Mouse (Mus musculus) c-Kit-positive CD71-positive TER-119-negative erythroid progenitor cells, embryonic 14.5 days (primary cell): ENCODE results near the gene Gtf3c4.
A peak's percentile ranks its signal among the peaks of the same experiment; 100 is the strongest.

Source experiments
- DNase-seq: peaks from one replicate; pipeline ENCODE4 v3.0.0-alpha.2; 2013; ENCODE audit warnings: low read depth

Gtf3c4 gene

DNA sequence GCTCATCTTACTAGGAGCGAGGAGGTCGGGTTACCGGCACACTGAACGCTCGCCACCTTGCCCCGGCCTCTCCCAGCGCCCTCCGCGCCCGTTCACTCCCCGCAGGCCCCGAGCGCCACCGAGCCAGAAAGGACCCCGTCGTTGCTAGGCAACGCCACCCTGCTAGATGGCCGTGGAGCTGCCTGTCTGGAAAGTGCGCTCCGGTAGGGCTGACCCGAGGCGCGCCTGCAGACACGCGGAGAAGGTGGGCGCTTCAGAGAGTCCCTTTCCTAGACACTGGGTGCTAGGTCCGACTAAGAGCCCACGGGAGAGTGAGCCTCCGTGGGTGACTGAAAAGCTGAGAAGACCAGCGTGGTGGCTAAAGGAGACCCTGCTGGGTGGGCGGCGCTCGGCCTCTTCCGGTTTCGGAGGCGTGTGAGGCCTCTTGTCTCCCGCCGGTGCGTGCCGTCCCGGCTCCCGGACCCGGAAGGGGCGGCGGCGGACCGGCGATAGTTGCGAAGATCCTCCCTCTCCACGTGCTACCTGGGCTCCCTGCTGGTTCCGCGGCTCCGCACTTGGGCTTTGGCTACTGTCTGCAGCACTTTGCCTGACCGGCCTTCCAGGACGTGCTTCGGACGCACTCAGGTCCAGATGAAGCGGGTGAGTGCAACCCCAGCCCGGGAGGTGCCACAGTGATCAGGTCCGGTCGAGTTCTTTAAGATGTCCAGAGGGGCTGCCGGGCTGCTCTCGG lies at the start of gene Gtf3c4, which contains the start of gene Ddx31:
Gene Gtf3c4, minus strand, starts transcription at position 139 of the 730 bp plus-strand sequence.
Gene Ddx31, plus strand, starts transcription at position 185 of the 730 bp plus-strand sequence.
- peak; percentile 88 for DNase-seq

DNA sequence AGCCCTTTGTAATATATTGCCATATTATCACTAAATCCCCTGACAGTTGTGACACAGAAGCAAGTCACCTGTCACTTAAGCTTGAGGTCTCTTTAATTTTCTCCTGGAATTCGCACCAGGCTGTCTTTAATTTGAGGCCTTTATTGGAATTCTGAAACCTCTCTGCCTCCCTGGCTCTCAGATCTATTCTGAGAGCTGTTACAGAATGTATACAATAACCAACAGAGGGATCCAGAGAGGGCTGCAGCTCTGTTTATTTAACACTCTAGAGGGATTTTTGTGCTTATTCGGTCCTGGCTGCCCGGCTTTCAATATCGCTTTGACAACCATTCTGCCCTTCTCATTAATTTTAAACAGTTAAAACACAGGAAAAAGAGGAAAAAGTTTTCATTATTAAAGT lies 44.8 kb upstream of the Gtf3c4 start:
- no peak for DNase-seq

DNA sequence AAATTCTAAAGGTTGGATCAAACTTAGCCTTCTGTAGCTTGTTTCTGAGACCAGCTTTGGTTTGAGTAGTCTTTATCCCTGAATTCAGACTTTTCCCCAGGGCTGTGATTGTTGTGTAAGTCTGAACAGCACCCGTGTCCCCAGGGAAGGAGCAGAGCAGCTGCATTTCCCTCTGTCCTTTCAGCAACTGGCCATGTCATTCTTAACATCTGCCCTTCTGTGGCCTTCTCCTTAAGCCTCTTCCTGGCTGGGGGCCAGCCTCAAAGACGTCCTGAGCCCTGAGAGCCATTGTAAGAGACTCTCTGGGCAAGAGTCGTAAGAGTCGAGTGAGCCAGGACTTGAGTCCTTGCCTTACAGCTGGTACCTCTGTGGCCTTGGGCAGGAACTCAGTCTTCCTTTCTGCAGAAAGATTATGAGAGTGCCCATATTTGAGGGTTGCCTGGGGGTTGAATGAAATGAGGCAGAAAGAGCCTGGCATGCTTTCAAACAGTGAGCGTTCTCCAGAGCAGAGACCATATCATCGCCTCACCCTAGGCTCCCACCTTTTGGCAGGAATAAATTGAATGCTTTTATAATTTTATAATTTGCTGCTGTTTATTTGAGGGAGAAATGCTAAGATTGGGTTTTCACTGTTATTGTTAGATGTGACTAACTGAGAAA lies 42.8 kb upstream of the Gtf3c4 start:
- no peak for DNase-seq

DNA sequence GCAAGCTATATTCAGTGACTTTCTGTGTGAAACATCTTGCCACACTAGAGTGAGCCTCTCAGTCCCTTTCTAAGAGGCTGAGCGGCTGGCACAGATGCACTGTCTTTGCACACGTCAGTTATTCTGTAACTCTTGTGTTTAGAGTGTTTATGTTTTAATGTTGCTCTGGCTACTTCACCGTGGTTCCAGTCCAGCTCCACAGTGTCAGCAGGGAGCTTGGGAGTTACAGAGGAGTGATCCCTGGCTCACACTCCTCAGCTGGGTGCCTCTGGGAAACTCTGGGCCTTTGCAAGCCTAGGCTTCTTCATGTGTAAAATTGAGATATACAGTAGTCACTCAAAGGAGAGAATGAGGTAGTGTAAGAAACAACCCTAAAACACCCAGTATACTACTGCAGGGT lies 41.9 kb upstream of the Gtf3c4 start:
- DNase-seq = no peak

DNA sequence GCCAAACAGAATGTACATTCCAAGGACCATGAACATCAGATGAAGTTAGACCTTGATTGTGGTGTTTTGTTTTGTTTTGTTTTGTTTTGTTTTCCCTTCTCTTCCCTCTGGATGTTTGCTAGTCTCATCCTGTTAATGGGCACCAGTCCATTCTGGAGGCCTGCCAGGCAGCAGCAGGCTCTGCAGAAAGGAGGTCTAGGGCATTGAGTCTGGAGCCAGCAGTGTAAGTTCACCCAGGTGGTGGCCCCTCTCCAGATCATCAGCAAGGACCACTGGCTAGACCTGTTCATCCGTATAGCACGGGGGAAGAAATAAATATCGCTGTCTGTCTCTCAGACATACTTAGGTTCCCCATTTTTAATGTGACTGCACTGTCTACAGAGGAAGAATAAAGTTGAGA lies 41.1 kb upstream of the Gtf3c4 start:
- DNase-seq = no peak

DNA sequence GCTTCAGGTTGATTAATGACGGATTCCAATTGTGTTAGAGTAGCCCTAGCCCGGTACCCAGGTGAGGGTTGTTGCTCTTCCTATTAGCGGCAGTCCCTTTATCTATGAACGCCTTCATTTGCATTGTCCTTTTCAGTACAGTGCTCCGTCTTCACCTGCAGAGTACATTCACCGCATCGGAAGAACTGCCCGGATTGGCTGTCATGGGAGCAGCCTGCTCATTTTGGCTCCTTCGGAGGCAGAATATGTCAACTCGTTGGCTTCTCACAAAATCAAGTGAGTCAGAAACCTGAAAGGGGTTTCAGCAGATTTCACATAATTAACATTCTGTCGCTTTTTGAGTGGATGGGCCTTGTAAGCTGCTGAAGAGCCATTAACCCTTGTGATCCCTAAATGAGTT lies 35.4 kb upstream of the Gtf3c4 start:
- no peak for DNase-seq

DNA sequence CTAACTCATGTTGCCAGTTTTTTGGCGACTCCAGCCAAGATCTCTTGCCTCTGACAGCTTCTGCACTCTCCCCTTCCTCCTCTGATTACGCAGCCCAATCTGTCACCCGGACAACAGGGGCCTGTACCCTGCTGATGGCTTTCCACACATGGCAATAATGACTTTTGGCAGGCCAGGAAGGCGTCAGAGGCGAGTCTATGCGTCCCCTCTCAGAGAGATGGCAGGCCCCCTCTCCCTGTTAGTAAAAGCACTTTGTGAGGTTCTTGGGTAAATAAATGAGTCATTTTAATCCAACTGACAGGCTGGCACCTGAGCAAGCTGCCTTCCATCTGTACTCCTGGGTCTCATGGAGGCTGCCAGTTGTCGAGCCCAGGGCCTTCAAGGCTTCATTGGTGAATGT lies 27.3 kb upstream of the Gtf3c4 start:
- no peak for DNase-seq

DNA sequence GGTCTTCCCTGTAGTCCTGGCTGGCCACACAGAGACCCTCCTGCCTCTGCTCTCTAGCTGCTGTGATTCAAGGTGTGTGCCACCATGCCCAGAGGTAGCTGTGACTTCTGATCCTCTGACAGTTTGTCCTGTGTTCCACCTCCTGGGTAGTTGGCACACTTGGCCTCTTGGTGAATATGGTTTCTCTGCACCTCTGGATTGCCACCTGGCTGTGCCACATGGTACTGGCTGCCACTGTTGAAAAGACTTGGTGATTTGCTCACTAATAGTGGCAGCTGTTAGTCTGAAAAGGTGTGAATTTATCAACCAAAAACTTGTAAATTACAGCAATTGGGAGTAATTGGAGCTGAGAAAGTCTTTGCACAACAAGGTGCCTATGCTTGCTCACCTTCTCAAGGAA lies 23.7 kb upstream of the Gtf3c4 start:
- DNase-seq = no peak

DNA sequence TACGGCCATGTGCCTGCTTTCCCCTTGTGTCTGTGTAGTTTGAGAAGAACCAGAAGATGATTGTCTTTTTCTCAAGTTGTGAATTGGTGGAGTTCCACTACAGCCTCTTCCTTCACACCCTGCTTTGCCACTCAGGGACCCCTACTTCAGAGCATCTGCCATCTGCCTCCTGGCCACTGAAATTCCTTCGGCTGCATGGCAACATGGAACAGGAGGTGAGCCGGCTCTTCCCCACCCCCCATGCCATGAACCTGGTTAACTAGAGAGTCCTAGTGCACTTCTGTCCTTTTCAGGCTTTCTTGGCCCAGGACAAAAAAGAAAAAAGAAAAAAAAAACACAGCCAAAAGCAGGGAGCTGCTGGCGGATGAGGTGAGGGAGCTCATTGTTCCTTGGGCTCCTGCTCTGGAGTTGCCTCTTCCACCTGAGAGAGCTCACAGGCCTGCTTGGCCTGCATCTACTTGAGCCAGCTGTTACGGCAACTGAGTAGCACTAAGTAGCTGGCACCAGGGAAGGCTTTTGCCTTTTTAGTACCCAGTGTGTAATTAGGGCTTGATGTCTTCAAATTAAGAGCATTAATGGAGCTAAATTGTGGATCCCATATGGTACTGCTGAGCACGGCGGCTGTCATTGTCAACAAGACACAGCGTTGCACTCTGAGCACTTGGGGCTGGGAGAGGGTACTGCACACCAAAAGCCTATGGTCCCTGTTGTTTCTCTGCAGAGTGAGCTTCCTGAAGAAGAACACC lies 20.7 kb upstream of the Gtf3c4 start:
- no peak for DNase-seq

DNA sequence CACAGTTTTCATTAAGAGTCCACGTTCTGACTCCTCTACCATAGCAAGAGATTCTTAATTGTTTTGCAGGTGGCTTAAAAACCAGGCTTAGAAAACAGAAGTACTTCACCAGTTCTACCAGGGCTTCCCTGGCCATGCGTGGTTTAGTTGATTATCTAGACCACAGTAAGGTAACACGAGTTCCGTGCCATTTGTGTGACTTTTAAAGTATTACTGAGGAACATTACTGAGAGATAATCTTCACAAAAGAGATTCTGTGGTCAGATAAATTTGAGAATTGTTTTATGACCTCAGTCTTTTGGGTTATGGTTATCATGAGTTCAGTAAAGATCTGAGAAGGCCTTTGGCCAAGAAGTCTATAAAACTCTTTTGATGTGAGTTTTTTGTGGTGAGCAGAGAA lies 19.1 kb upstream of the Gtf3c4 start:
- no peak for DNase-seq

DNA sequence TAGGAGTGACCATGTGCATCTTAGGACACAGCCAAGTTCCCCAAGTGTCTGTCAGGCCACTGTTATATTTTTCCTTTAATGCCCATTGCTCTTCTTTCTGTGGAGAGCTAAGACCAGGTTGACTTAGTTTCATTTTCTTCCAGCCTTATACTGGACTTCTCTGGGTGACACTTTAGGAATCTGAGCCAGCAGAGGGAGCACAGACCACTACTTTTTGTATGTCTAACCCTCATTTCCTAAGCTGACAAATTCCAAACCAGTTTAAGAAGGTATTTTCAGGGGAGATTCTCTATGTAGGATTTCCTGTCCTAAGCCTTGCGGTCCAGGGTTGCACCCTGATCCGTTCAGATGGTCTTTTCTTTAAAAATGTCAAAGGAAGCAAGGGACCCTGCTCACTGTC lies 15.6 kb upstream of the Gtf3c4 start:
- DNase-seq = no peak

DNA sequence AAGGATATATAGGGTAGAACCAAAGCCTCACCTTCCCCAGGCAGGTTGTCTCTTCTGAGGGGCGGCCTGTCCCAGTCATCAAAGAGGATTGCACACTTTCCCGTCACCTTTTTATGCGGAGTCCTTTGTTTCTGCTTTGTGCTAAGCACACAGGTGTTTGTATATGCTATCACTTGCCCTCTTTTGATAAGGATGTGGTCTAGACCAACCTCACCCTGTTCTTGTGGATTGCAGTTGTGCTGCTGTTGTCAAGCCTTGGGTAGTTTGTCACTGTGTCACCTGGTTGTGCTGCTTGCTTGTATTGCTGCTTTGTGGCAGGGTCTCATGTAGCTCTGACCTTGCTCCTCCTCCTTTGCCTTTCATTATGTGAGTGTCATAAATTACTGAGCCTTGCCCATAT lies 12.4 kb upstream of the Gtf3c4 start:
- DNase-seq = no peak

DNA sequence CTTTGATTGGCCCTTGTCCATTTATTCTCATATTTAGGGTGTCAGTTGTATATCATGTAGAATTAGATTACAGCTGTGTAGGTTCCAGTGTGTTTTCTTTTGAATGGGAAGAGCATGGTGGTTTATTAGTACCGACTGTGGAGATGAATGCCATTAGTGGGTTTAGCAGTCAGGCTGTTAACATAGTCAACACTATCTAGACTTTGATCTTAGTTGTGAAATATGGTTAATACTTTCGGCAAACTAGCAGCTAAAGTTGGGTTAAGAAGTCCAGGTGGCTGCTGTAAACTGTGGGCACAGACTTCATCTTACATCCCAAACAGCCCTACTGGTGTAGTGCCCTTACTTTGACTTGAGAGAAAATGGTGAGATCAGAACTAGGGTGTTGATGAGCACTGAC lies 8.7 kb upstream of the Gtf3c4 start:
- DNase-seq = no peak

DNA sequence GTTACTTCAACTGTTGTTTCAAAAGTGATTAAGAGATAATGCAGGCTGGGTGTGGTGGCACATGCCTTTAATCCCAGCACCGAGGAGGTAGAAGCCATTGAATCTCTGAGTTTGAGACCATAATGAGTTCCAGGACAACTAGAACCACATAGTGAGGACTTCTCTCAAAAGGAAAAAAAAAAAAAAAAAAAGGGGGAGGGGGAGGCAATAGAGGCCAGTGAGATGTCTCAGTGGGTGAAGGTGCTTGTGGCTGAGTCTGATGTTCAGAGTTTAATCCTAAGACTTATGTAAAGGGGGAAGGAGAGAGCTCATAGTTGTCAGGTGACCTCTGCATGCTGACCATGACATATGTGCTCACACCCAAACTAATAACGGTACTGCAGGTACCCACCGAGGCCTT lies 1.9 kb upstream of the Gtf3c4 start:
- DNase-seq = no peak

DNA sequence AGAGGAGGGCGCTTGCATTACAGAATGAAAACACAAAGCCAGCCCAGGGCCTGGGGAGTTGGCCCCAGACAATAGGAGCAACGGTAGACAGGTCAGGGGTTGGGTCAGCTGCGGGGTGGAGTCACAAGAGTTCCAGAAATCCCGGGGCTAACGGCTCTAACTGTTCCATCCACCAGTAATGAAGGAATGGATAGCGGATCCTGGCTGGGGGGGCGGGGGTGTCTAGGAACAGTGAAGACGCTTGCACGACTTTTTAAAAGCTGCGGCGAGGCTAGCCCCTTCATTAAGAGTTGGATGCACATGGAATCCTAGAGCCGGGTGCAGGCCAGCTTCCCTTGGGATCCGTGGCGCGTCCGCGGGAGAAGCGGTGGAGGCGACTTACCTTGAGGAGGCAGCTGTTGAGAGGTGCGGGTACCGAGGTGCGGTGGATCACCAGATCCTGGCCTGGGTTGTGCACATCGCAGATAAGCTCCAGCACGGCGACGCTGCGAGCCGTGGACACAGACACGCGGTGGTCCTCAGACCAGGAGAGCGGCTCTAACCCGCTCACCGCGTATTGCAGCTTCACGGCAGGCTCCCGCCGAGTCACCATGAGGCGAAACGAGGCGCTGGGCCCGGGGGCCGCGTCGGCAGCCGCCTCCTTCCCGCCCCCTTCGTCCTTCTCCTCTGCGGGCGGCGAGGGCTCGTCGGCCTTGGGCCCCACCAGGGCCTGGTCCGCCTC lies 499 bp downstream of the Gtf3c4 start:
- no peak for DNase-seq

DNA sequence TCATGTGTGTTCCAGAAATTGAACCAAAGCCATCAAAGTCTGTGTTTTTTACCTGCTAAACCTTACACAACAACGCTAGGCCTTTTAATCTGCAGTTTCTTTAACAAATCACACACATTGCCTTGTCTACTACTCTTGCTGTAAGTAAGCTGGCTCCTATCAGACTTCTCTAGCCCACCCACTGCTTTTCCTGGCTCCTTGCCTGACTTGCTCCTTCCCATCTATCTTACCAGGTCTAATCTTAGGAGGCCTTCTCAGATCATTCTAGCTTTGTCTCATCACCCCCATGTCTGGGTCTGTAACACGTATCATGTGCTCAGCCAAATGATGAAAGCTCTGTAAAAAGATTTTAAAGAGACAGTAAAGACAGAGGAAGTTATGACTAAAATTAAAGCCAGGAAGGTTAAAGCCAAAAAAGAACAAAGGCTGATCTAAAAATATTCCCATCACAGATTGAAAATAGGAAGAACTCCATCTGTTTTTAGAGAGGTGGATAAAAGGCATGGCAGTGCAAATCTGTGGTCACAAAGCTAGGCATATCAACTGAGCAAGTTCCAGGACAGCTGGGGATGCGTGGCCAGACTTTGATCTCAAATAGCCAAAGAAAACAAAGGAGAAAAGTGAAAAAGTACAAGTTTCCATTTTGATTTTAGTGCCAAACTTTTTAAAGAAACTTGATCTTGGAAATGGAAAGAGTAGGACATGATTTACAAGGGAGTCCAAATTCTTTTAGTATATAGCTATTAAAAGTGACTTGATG lies 3.8 kb downstream of the Gtf3c4 start:
- no peak for DNase-seq

DNA sequence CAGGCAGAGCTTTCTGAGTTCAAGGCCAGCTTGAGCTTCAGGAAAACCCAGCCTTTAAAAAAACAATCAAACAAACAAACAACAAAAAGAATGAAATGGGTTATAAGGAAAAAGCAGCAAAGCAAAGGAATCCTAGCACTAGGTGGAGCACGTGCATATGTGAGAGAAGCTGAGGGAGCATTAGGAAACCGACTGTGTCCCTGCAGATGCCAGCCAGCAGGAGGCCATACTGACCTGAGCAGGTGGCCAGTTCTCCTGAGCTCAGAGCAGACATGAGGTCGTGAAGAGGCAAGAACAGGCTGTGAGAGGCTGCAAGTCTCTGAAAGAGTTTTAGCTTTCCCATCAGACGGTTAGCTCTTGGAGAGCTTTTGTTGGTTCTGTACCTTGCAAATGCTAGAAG lies 10.9 kb downstream of the Gtf3c4 start:
- DNase-seq = no peak

DNA sequence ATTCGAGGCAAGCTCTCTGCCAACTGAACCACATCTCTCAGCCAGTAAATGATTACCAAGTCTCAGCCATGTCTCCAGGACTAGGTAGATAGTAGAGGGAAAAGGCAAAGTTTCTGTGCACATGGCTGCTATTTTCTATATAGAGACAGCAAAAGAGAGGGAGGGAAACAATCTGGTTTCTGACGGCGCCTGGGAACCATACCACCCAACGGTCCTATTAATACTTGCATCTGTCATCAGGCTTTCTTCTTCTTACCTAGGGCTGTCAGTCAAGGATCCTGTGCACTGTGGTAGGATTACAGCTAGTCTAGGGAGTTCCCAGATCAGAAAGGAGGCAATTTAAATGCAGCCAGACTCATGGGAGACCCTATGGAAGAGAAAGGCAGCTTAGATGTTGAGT lies 21.3 kb downstream of the Gtf3c4 start:
- no peak for DNase-seq

DNA sequence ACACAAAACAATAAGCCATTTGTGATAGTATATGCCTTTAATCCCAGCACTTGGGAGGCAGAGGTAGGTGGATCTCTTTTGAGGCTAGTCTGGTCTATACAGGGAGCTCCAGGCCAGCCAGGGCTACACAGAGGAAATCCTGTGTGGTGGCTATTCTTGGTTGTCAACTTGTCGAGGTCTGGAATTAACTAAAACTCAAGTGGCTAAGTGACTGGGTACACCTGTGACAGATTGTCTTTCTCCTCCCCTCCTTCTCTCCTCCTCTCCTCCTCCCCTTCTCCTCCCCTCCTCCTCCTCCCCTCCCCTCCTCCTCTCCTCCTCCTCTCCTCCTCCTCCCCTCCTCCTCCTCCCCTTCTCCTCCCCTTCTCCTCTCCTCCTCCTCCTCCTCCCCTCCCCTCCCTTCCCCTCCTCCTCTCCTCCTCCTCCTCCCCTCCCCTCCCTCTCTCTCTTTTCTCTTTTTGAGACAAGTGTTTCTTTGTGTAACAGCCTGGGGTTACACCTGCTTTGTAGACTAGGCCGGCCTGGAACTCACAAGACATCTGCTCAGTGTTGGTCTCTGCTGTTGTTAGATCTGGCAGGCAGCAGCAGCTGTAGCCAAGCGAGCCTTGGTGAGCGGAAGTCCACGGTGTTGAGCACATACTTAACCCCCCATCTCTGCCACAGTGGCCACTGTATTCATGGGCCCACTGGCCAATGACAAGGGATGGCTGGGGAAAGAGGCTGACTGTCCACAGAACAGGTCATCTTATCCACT lies 29.7 kb downstream of the Gtf3c4 start:
- DNase-seq = no peak

DNA sequence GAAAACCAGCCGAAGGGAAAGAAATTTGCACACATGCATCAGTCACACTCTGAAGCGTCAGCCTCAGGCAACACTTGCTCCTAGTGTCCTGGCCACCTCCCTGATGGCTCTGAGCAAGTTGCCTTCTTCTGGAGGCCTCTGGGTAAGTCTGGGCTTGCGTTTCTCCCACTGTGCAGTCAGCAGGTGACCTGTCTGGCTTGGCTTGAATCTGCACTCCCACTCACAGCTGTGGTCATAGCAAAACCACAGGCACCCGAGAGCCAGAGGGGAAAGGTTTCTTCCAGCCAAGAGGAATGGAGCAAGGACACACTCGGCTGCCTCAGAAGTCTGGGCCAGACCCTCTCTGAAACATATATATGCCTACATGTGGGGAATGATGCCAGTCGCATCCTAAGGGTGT lies 31.3 kb downstream of the Gtf3c4 start:
- no peak for DNase-seq

DNA sequence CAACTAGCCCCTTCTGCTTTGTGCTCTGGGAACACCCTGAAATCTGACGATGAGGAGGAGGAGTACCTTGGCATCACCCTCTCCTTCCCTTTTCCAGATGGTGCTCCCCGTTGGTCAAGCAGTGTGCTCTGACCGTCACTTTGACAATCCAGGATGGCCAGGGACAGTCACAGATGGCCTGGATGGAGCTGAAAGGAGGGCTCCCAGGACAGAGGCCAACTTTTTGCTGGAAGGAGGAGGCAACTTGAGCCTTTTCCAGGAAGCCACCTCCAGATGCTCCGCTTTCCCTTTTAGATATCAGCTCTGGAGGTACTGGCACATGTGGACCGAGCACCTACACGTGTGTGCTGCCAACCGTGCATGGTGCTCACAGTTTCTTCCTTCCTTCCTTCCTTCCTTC lies 36.8 kb downstream of the Gtf3c4 start:
- DNase-seq = no peak
